Mouse (Mus musculus): ENCODE data around the gene Sdr39u1. TPM values are rescaled to one million over a fixed set of nuclear protein-coding genes. Genes with fewer than 3 reads are reported as not detected.

Sdr39u1 gene
- polyA plus RNA-seq, 1 experiment from 2014 or later = 163 TPM

DNA sequence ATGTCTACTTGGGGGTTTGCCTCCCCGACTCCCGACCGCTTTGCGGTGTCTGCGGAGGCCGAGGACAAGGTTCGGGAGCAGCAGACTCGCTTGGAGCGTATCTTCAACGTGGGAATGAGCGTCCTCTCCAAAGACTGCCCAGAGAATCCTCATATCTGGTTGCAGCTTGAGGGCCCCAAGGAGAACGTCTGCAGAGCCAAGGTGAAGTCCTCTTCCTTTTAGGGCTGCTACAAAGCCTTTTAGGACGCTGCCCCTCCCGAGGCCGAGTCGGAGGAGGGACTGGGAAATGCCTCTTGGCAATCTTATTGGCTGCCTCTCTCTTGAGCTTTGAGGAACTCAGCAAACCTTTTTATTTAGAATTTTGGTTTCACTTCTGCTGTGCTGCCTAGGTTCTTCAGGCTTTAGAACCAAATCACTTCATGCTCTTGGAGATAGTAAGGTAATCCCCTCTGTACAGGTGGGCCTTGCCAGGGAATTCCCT is 14.3 kb downstream of the Sdr39u1 start:
- Histone ChIP-seq H3K4me3 (ENCODE audit: low read depth, low read length) (peak overlapping the region; percentile 84), H3K36me3 (ENCODE audit: control insufficient read depth, insufficient read depth, low read length) (peaks cover 11% of the 10 kb centered on the region; the same call in 1 of the 2 replicates), H3K9ac (replicated peaks; ENCODE audit: low read depth, low read length) (peak overlapping the region; percentile 86), H3K4me1 (ENCODE audit: control insufficient read depth, insufficient read depth, low read length) (peaks cover 13% of the 10 kb centered on the region), H3K4me2 (ENCODE audit: low read depth, low read length) (peak overlapping the region; percentile 86), H3K9me3 (ENCODE audit: control insufficient read depth, low read length) (no peaks in the 10 kb centered on the region), H3K27me3 (ENCODE audit: control insufficient read depth, insufficient read depth, low read length) (no peaks in the 10 kb centered on the region), H3K27ac (ENCODE audit: low read depth, low read length) (no peak overlapping the region)
- 11% methylated on average over 16 of the region's 16 CpGs for WGBS
- ATAC-seq (ENCODE audit: low read depth) = no peak

- ATAC-seq (ENCODE audit: low read depth) = peak; percentile 65
- Histone ChIP-seq H3K4me2 (ENCODE audit: low read depth, low read length) (peak overlapping the region; percentile 86), H3K27me3 (ENCODE audit: control insufficient read depth, insufficient read depth, low read length) (no peaks in the 10 kb centered on the region), H3K9ac (replicated peaks; ENCODE audit: low read depth, low read length) (peak overlapping the region; percentile 86), H3K4me1 (ENCODE audit: control insufficient read depth, insufficient read depth, low read length) (peaks cover 13% of the 10 kb centered on the region), H3K27ac (ENCODE audit: low read depth, low read length) (peak overlapping the region; percentile 72), H3K9me3 (ENCODE audit: control insufficient read depth, low read length) (no peaks in the 10 kb centered on the region), H3K4me3 (ENCODE audit: low read depth, low read length) (peak overlapping the region; percentile 84), H3K36me3 (ENCODE audit: control insufficient read depth, insufficient read depth, low read length) (peaks cover 11% of the 10 kb centered on the region; the same call in 1 of the 2 replicates)
- under 1% methylated on average over 19 of the region's 30 CpGs for WGBS
Observed at GRCm38 (mm10) chr14:55885114-55885790, 14.8 kb downstream of the Sdr39u1 start.

DNA sequence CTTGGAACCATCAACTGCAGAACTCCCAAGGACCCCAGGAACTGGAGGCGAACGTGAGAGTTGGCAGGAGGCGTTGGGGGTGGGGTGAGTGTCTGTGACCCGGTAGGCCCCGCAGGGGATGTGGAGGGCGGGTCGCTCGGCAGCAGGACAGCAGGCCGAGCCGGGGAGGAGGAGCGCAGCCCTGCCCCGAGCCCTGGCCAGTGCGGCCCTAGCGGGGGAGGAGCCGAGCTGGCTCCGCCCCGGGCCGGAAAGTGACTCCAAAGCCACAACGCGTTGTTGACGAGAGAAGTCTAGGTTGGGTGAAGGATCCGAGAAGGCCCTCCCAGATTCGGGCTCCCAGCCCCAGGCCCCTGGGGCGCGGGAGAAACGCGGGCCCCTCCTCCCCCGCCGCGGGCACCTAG is 15.4 kb downstream of the Sdr39u1 start, which contains the start of gene Khnyn:
Khnyn (plus strand) TSS at position 235 of the 401 bp plus-strand sequence.
- Histone ChIP-seq H3K36me3 (ENCODE audit: control insufficient read depth, insufficient read depth, low read length) (0 out of 2 replicates have a peak, but pooled peaks cover 11% of the 10 kb centered on the region), H3K4me1 (ENCODE audit: control insufficient read depth, insufficient read depth, low read length) (peaks cover 13% of the 10 kb centered on the region), H3K4me2 (ENCODE audit: low read depth, low read length) (peak within 1 kb of the TSS; percentile 86), H3K27me3 (ENCODE audit: control insufficient read depth, insufficient read depth, low read length) (no peaks in the 10 kb centered on the region), H3K9me3 (ENCODE audit: control insufficient read depth, low read length) (no peaks in the 10 kb centered on the region), H3K27ac (ENCODE audit: low read depth, low read length) (peak within 1 kb of the TSS; percentile 72), H3K9ac (replicated peaks; ENCODE audit: low read depth, low read length) (peak within 1 kb of the TSS; percentile 86), H3K4me3 (ENCODE audit: low read depth, low read length) (peak within 1 kb of the TSS; percentile 84)
- 1% methylated on average over 22 of the region's 30 CpGs for WGBS
- ATAC-seq (ENCODE audit: low read depth) = peak; percentile 91

DNA sequence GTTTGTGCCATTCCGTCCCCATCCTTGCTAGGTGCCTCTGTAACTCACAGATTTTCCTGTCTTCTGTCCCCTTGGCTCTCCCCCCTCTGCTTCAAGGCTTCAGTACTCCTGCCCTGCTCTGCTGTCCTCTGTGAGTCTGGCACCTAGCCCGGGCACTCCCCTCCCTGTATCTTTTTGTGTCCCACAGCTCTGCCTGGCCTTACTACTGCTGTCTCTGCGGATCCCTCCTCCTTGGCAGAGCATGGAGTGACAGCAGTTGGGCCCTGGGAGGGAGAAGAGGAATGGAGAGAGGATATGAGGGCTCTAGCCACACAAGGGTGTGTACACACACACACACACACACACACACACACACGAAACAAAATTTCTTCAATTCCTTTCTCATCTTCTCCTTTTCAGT is 15.9 kb downstream of the Sdr39u1 start, which contains the start of gene Cbln3:
Cbln3 (minus strand) TSS at position 227 of the 400 bp plus-strand sequence.
- H3K4me1 ChIP-seq (ENCODE audit: control insufficient read depth, insufficient read depth, low read length) = peaks cover 13% of the 10 kb centered on the region
- H3K9me3 ChIP-seq (ENCODE audit: control insufficient read depth, low read length) = no peaks in the 10 kb centered on the region
- no peaks in the 10 kb centered on the region for H3K27me3 ChIP-seq (ENCODE audit: control insufficient read depth, insufficient read depth, low read length)
- peak within 1 kb of the TSS; percentile 86 for H3K9ac ChIP-seq (replicated peaks; ENCODE audit: low read depth, low read length)
- H3K4me3 ChIP-seq (ENCODE audit: low read depth, low read length) = peak within 1 kb of the TSS; percentile 84
- peak; percentile 56 for ATAC-seq (ENCODE audit: low read depth)
- H3K4me2 ChIP-seq (ENCODE audit: low read depth, low read length) = peak within 1 kb of the TSS; percentile 86
- WGBS = 23% methylated on average over 4 of the region's 4 CpGs
- H3K36me3 ChIP-seq (ENCODE audit: control insufficient read depth, insufficient read depth, low read length) = 0 out of 2 replicates have a peak, but pooled peaks cover 11% of the 10 kb centered on the region
- peak within 1 kb of the TSS; percentile 72 for H3K27ac ChIP-seq (ENCODE audit: low read depth, low read length)

- H3K9ac ChIP-seq (replicated peaks; ENCODE audit: low read depth, low read length) = no peak overlapping the region
- no peak overlapping the region for H3K4me2 ChIP-seq (ENCODE audit: low read depth, low read length)
- H3K36me3 ChIP-seq (ENCODE audit: control insufficient read depth, insufficient read depth, low read length) = 0 out of 2 replicates have a peak, but pooled peaks cover 11% of the 10 kb centered on the region
- H3K9me3 ChIP-seq (ENCODE audit: control insufficient read depth, low read length) = no peaks in the 10 kb centered on the region
- H3K27me3 ChIP-seq (ENCODE audit: control insufficient read depth, insufficient read depth, low read length) = no peaks in the 10 kb centered on the region
- H3K4me1 ChIP-seq (ENCODE audit: control insufficient read depth, insufficient read depth, low read length) = peaks cover 13% of the 10 kb centered on the region
- no peak overlapping the region for H3K4me3 ChIP-seq (ENCODE audit: low read depth, low read length)
- 92% methylated on average over 12 of the region's 12 CpGs for WGBS
- no peak overlapping the region for H3K27ac ChIP-seq (ENCODE audit: low read depth, low read length)
- ATAC-seq (ENCODE audit: low read depth) = no peak
Observed at GRCm38 (mm10) chr14:55883663-55884062, 16.4 kb downstream of the Sdr39u1 start.

DNA sequence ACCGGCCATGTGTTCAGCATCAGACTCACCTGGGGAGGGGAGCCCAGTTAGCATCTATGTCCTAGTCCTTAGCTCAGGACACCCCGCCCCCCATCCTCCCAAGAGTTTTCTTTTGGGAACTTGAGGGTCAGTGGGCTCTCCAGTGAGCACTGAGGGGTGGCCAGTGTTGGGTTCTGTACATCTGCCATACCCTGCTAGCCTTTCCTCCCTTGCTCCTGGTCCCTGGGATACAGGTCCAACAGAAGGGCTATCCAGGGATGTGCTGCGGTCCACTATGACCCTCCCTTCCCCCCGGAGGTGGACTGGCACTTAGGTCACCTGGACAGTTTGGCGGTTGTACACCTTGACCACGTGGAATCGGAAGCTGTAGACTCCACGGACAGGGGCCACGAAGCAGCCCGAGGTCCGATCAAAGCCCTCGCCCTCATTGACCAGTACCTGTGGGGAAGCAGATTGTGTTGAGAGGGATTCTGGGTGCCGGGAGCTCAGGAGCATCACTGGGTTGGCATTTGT is 16.9 kb downstream of the Sdr39u1 start:
- Histone ChIP-seq H3K27me3 (ENCODE audit: control insufficient read depth, insufficient read depth, low read length) (no peaks in the 10 kb centered on the region), H3K4me2 (ENCODE audit: low read depth, low read length) (no peak overlapping the region), H3K9ac (replicated peaks; ENCODE audit: low read depth, low read length) (no peak overlapping the region), H3K4me3 (ENCODE audit: low read depth, low read length) (no peak overlapping the region), H3K36me3 (ENCODE audit: control insufficient read depth, insufficient read depth, low read length) (0 out of 2 replicates have a peak, but pooled peaks cover 11% of the 10 kb centered on the region), H3K9me3 (ENCODE audit: control insufficient read depth, low read length) (no peaks in the 10 kb centered on the region), H3K4me1 (ENCODE audit: control insufficient read depth, insufficient read depth, low read length) (peaks cover 13% of the 10 kb centered on the region), H3K27ac (ENCODE audit: low read depth, low read length) (no peak overlapping the region)
- WGBS = 94% methylated on average over 13 of the region's 13 CpGs
- no peak for ATAC-seq (ENCODE audit: low read depth)

- H3K4me3 ChIP-seq (ENCODE audit: low read depth, low read length) = no peak overlapping the region
- WGBS = 70% methylated on average over 6 of the region's 6 CpGs
Observed at GRCm38 (mm10) chr14:55882171-55882641, 17.9 kb downstream of the Sdr39u1 start.

DNA sequence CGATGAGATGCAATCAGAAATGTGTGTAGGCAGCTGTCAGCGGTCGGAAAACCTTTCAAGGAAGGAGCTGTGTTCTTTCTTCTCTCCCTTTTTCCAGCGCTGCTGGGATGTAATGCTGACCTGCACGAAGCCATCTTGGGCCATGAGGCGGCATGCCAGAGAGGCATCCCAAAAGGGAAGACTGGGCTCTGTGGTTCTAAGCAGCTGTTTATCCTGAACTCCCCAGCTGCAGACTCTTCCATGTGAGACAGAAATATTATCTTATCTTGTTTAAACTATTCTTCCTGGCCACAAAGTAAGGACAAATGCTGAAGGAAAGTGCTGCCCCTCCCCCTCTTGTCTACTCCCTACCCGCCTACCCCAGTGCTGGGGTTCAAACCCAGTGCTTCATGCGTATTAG is 19.1 kb downstream of the Sdr39u1 start:
- Histone ChIP-seq H3K4me1 (ENCODE audit: control insufficient read depth, insufficient read depth, low read length) (peaks cover 8% of the 10 kb centered on the region), H3K4me3 (ENCODE audit: low read depth, low read length) (no peak overlapping the region), H3K9ac (replicated peaks; ENCODE audit: low read depth, low read length) (no peak overlapping the region), H3K36me3 (ENCODE audit: control insufficient read depth, insufficient read depth, low read length) (no peaks in the 10 kb centered on the region), H3K27me3 (ENCODE audit: control insufficient read depth, insufficient read depth, low read length) (no peaks in the 10 kb centered on the region), H3K27ac (ENCODE audit: low read depth, low read length) (no peak overlapping the region), H3K9me3 (ENCODE audit: control insufficient read depth, low read length) (no peaks in the 10 kb centered on the region), H3K4me2 (ENCODE audit: low read depth, low read length) (no peak overlapping the region)
- no peak for ATAC-seq (ENCODE audit: low read depth)
- WGBS = 86% methylated on average over 8 of the region's 8 CpGs

More at GRCm38 (mm10) chr14:55882171-55882641, 17.9 kb downstream of the Sdr39u1 start:
- Histone ChIP-seq H3K9ac (replicated peaks; ENCODE audit: low read depth, low read length) (no peak overlapping the region), H3K27ac (ENCODE audit: low read depth, low read length) (no peak overlapping the region), H3K36me3 (ENCODE audit: control insufficient read depth, insufficient read depth, low read length) (0 out of 2 replicates have a peak, but pooled peaks cover 1% of the 10 kb centered on the region), H3K9me3 (ENCODE audit: control insufficient read depth, low read length) (no peaks in the 10 kb centered on the region), H3K27me3 (ENCODE audit: control insufficient read depth, insufficient read depth, low read length) (no peaks in the 10 kb centered on the region), H3K4me2 (ENCODE audit: low read depth, low read length) (no peak overlapping the region), H3K4me1 (ENCODE audit: control insufficient read depth, insufficient read depth, low read length) (peaks cover 13% of the 10 kb centered on the region)
- no peak for ATAC-seq (ENCODE audit: low read depth)

DNA sequence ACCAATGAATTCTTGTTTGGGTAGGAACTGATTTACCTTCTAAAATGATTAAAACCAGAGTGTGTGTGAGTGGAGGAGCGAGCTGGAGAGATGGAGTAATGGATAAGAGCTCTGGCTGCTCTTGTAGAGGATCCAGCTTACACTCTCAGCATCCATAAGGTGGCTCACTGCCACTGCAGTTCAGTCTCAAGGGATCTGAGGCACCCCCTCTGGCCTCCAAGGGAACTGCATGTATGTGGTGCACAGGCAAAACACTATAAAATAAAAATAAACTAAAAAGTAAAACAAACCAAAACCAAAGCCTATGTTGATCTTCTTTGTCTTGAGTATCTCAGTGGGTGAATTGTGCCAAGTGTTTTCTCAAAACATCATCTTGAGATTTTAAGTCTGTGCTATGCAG is 20.5 kb downstream of the Sdr39u1 start:
- Histone ChIP-seq H3K4me3 (ENCODE audit: low read depth, low read length) (no peak overlapping the region), H3K27ac (ENCODE audit: low read depth, low read length) (no peak overlapping the region), H3K9ac (replicated peaks; ENCODE audit: low read depth, low read length) (no peak overlapping the region), H3K4me1 (ENCODE audit: control insufficient read depth, insufficient read depth, low read length) (no peaks in the 10 kb centered on the region), H3K27me3 (ENCODE audit: control insufficient read depth, insufficient read depth, low read length) (no peaks in the 10 kb centered on the region), H3K9me3 (ENCODE audit: control insufficient read depth, low read length) (no peaks in the 10 kb centered on the region), H3K4me2 (ENCODE audit: low read depth, low read length) (no peak overlapping the region), H3K36me3 (ENCODE audit: control insufficient read depth, insufficient read depth, low read length) (no peaks in the 10 kb centered on the region)
- no peak for ATAC-seq (ENCODE audit: low read depth)
- 34% methylated on average over 1 of the region's 1 CpGs for WGBS

All from neural tube, embryonic 14.5 days (tissue).